Mouse (Mus musculus): ENCODE measurements at regions not wholly inside any gene's neighbourhood (a gene's known extent, or its start where the extent isn't known, plus 50 kb on each side); places are given as distances from the start of the nearest gene placed in this dataset.
"Not testable (repeated sequence)": the region's sequence is repeated elsewhere in the genome, so short reads cannot be mapped to it uniquely, and the experiment has no call there.

DNA sequence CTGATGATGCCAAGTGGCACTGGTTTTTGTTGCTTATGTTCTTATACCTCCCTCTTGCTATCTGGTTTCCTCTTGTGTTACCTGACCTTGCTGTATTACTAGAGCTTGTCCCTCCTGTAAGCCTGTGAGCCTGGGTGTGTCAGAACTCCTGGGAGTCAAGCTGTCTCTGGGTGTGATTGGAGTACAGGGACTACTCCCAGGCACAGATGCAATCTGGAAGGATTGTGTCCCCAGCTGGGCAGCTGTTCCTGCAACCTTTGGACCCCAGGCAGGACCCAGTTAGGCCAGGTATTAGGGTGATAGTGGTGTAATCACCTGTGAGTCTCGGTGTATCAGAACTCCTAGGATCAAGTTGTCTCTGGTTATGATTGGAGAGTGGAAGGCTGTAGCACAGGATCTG lies 97.4 kb upstream of the Dock11 start:
- H3K4me1 ChIP-seq: no peaks in the 10 kb centered on the region
- whole genome bisulfite sequencing: 94% methylated on average over 1 of the region's 1 CpGs
- H3K4me3 ChIP-seq: no peak overlapping the region
- H3K27ac ChIP-seq: no peak overlapping the region
- H3K36me3 ChIP-seq: no peaks in the 10 kb centered on the region
- no peaks in the 10 kb centered on the region for H3K9me3 ChIP-seq (replicated peaks)
- no peaks in the 10 kb centered on the region for H3K27me3 ChIP-seq (ENCODE audit: low read depth, poor library complexity, severe bottlenecking)
- DNase-seq (ENCODE audit: low spot score): no peak

- DNase-seq (ENCODE audit: low spot score): peak; percentile 31
- H3K27me3 ChIP-seq (ENCODE audit: low read depth, poor library complexity, severe bottlenecking): no peaks in the 10 kb centered on the region
- WGBS: 34% methylated on average over 2 of the region's 2 CpGs
Measured at GRCm38 (mm10) chrX:35813206-35813605, 75.4 kb upstream of the Dock11 start.

GRCm38 (mm10) chrX:35834411-35834810 lies 54.2 kb upstream of the Dock11 start:
- not testable (repeated sequence) for H3K27ac ChIP-seq; H3K4me3 ChIP-seq; H3K4me1 ChIP-seq; H3K9me3 ChIP-seq (replicated peaks); H3K27me3 ChIP-seq (ENCODE audit: low read depth, poor library complexity, severe bottlenecking); H3K36me3 ChIP-seq
- peak; percentile 31 for DNase-seq (ENCODE audit: low spot score)
- 0% methylated on average over 2 of the region's 2 CpGs for WGBS

More at GRCm38 (mm10) chrX:35813206-35813605, 75.4 kb upstream of the Dock11 start:
- no peaks in the 10 kb centered on the region for H3K9me3 ChIP-seq (replicated peaks)
- H3K36me3 ChIP-seq: no peaks in the 10 kb centered on the region
- no peak overlapping the region for H3K4me3 ChIP-seq
- H3K27ac ChIP-seq: no peak overlapping the region
- H3K4me1 ChIP-seq: no peaks in the 10 kb centered on the region

GRCm38 (mm10) chrX:35838064-35838463 lies 50.6 kb upstream of the Dock11 start:
- H3K9me3 ChIP-seq (replicated peaks): no peaks in the 10 kb centered on the region
- H3K27me3 ChIP-seq (ENCODE audit: low read depth, poor library complexity, severe bottlenecking): no peaks in the 10 kb centered on the region
- WGBS: 52% methylated on average over 1 of the region's 1 CpGs
- H3K27ac ChIP-seq: no peak overlapping the region
- DNase-seq (ENCODE audit: low spot score): no peak
- H3K36me3 ChIP-seq: no peaks in the 10 kb centered on the region
- no peak overlapping the region for H3K4me3 ChIP-seq
- no peaks in the 10 kb centered on the region for H3K4me1 ChIP-seq

Data from limb, embryonic 10.5 days (tissue).